Mouse (Mus musculus) olfactory bulb, adult 2 months (tissue): ENCODE measurements around the gene Snx9.

Experiments used
- CTCF ChIP-seq: fragments of 200-500 bp; IDR thresholded peaks from 2 replicates; pipeline ENCODE4 v1.5.1; 2012; ENCODE audit warnings: low read depth, mild to moderate bottlenecking, low read length, moderate library complexity; ENCODE audit not compliant: insufficient read depth
- POLR2A ChIP-seq: fragments of 200-500 bp; IDR thresholded peaks from 2 replicates; pipeline ENCODE4 v1.6.1; 2012; ENCODE audit warnings: mild to moderate bottlenecking, low read depth, low read length, moderate library complexity; ENCODE audit not compliant: insufficient read depth

DNA sequence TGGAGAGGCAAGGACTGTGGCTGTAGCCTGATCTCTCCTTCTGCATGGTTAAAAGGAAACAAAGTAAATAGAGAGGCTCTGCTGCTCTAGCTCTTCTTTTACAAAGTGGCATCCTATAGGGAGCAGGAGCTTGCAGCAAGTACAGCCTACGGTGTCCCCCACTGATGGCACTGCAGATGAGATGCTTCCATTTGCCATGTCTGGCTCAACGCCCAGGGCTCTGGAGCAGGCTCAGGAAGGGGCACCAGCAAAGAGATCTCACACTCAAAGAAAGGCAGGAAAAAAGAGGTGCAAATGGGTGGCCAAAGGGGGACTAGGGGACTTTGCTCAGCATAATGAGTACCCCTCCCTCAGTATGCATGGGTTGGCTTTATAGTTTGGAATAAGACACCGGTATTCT, 7.0 kb upstream of the Snx9 start:
- TF ChIP-seq CTCF, result no peak
- TF ChIP-seq POLR2A, result no peak
